Mouse (Mus musculus): ENCODE results near the gene 1810009A15Rik. TPM values are rescaled to one million over a fixed set of nuclear protein-coding genes. Genes with fewer than 3 reads are reported as not detected.

1810009A15Rik gene
- total and polyA plus RNA-seq, 3 experiments, result 184 to 189 TPM; not detected in 1

- Histone ChIP-seq H3K27ac (ENCODE audit: control insufficient read depth, low read depth, low read length) (no peak overlapping the region), H3K4me3 (ENCODE audit: control insufficient read depth in 1 of 2, insufficient read depth in 1 of 2, low read depth in 2 of 2, low read length in 2 of 2) (no peak overlapping the region), H3K79me2 (ENCODE audit: control insufficient read depth, insufficient read depth, low read length, poor library complexity) (peaks cover 16% of the 10 kb centered on the region), H3K9me3 (replicated peaks; ENCODE audit: insufficient read depth, low read length) (no peaks in the 10 kb centered on the region), H3K4me1 (ENCODE audit: control insufficient read depth in 1 of 2, insufficient read depth in 2 of 2, low read length in 2 of 2) (peaks cover 2 to 6% of the 10 kb centered on the region in 2 experiments; a peak in 3 of 4 replicates), H3K36me3 (ENCODE audit: control insufficient read depth in 1 of 2, insufficient read depth in 2 of 2, low read length in 2 of 2) (peaks cover 11 to 14% of the 10 kb centered on the region in 2 experiments), H3K27me3 (ENCODE audit: control insufficient read depth in 1 of 2, insufficient read depth in 2 of 2, low read length in 2 of 2) (no peaks in the 10 kb centered on the region), H3K9ac (ENCODE audit: control insufficient read depth, low read depth, low read length, poor library complexity, severe bottlenecking) (no peak overlapping the region)
- no peak for DNase-seq (ENCODE audit: low read depth, low spot score)
- no peak for TF ChIP-seq MEF2A (IDR thresholded peaks at IDR 0.05; ENCODE audit: extremely low read depth, insufficient replicate concordance, low read depth, low read length, poor library complexity, severe bottlenecking)
- no peak for TF ChIP-seq ZC3H11A (IDR thresholded peaks at IDR 0.05; ENCODE audit: low read depth, low read length)
These were observed 14.8 kb downstream of the 1810009A15Rik start for GRCm38 (mm10) chr19:8903412-8903811.

- Histone ChIP-seq H3K27ac (ENCODE audit: control insufficient read depth, low read depth, low read length) (no peak overlapping the region), H3K4me3 (ENCODE audit: control insufficient read depth in 1 of 2, insufficient read depth in 1 of 2, low read depth in 2 of 2, low read length in 2 of 2) (no peak overlapping the region), H3K36me3 (ENCODE audit: control insufficient read depth in 1 of 2, insufficient read depth in 2 of 2, low read length in 2 of 2) (peaks cover 0 to 28% of the 10 kb centered on the region in 2 experiments; a peak in 2 of 4 replicates), H3K27me3 (ENCODE audit: control insufficient read depth in 1 of 2, insufficient read depth in 2 of 2, low read length in 2 of 2) (no peaks in the 10 kb centered on the region), H3K79me2 (ENCODE audit: control insufficient read depth, insufficient read depth, low read length, poor library complexity) (no peaks in the 10 kb centered on the region), H3K9me3 (replicated peaks; ENCODE audit: insufficient read depth, low read length) (no peaks in the 10 kb centered on the region), H3K4me1 (ENCODE audit: control insufficient read depth in 1 of 2, insufficient read depth in 2 of 2, low read length in 2 of 2) (no peaks in the 10 kb centered on the region), H3K9ac (ENCODE audit: control insufficient read depth, low read depth, low read length, poor library complexity, severe bottlenecking) (no peak overlapping the region)
- TF ChIP-seq GABPA (IDR thresholded peaks at IDR 0.05; ENCODE audit: low read depth, low read length), result no peak
- TF ChIP-seq NRF1 (IDR thresholded peaks at IDR 0.05; ENCODE audit: insufficient read depth, low read depth, low read length, poor library complexity, severe bottlenecking), result no peak
- no peak for TF ChIP-seq TBP (IDR thresholded peaks at IDR 0.05; ENCODE audit: low read depth, low read length)
- no peak for TF ChIP-seq MYC (IDR thresholded peaks at IDR 0.05; ENCODE audit: low read depth, low read length)
- no peak for TF ChIP-seq RAD21 (IDR thresholded peaks at IDR 0.05; ENCODE audit: low read depth, low read length)
- TF ChIP-seq UBTF (IDR thresholded peaks at IDR 0.05; ENCODE audit: borderline replicate concordance, insufficient read depth, low read depth, low read length), result no peak
- TF ChIP-seq TCF12 (IDR thresholded peaks at IDR 0.05; ENCODE audit: low read depth, low read length), result no peak
- no peak for DNase-seq (ENCODE audit: low read depth, low spot score)
These were observed 19.9 kb downstream of the 1810009A15Rik start for GRCm38 (mm10) chr19:8908531-8908930.

GRCm38 (mm10) chr19:8911810-8912209 is 23.2 kb downstream of the 1810009A15Rik start:
- Histone ChIP-seq H3K27ac (ENCODE audit: control insufficient read depth, low read depth, low read length) (no peak overlapping the region), H3K79me2 (ENCODE audit: control insufficient read depth, insufficient read depth, low read length, poor library complexity) (no peaks in the 10 kb centered on the region), H3K9me3 (replicated peaks; ENCODE audit: insufficient read depth, low read length) (no peaks in the 10 kb centered on the region), H3K36me3 (ENCODE audit: control insufficient read depth in 1 of 2, insufficient read depth in 2 of 2, low read length in 2 of 2) (peaks cover 0 to 30% of the 10 kb centered on the region in 2 experiments; a peak in 2 of 4 replicates), H3K27me3 (ENCODE audit: control insufficient read depth in 1 of 2, insufficient read depth in 2 of 2, low read length in 2 of 2) (no peaks in the 10 kb centered on the region), H3K9ac (ENCODE audit: control insufficient read depth, low read depth, low read length, poor library complexity, severe bottlenecking) (no peak overlapping the region), H3K4me3 (ENCODE audit: control insufficient read depth in 1 of 2, insufficient read depth in 1 of 2, low read depth in 2 of 2, low read length in 2 of 2) (no peak overlapping the region), H3K4me1 (ENCODE audit: control insufficient read depth in 1 of 2, insufficient read depth in 2 of 2, low read length in 2 of 2) (no peaks in the 10 kb centered on the region)
- DNase-seq (ENCODE audit: low read depth, low spot score), result no peak
- no peak for TF ChIP-seq USF1 (IDR thresholded peaks at IDR 0.05; ENCODE audit: low read depth, low read length)
- TF ChIP-seq NRF1 (IDR thresholded peaks at IDR 0.05; ENCODE audit: insufficient read depth, low read depth, low read length, poor library complexity, severe bottlenecking), result no peak
- TF ChIP-seq RAD21 (IDR thresholded peaks at IDR 0.05; ENCODE audit: low read depth, low read length), result no peak
- no peak for TF ChIP-seq ETS1 (IDR thresholded peaks at IDR 0.05; ENCODE audit: low read depth, low read length)
- TF ChIP-seq ZNF384 (IDR thresholded peaks at IDR 0.05; ENCODE audit: low read depth, low read length), result no peak
- TF ChIP-seq CHD1 (IDR thresholded peaks at IDR 0.05; ENCODE audit: low read depth, low read length), result no peak
- no peak for TF ChIP-seq NELFE (IDR thresholded peaks at IDR 0.05; ENCODE audit: low read depth, low read length)
- TF ChIP-seq BHLHE40 (IDR thresholded peaks at IDR 0.05; ENCODE audit: borderline replicate concordance, low read depth, low read length), result no peak
- no peak for TF ChIP-seq ZKSCAN1 (IDR thresholded peaks at IDR 0.05; ENCODE audit: low read depth, low read length)
- TF ChIP-seq MXI1 (IDR thresholded peaks at IDR 0.05; ENCODE audit: low read depth, low read length), result no peak
- no peak for TF ChIP-seq MYC (IDR thresholded peaks at IDR 0.05; ENCODE audit: low read depth, low read length)
